Mouse (Mus musculus): ENCODE measurements around the gene A430033K04Rik. TPM values are rescaled to one million over a fixed set of nuclear protein-coding genes. Genes with fewer than 3 reads are reported as not detected.

Gene A430033K04Rik
- total RNA-seq (2015) (3.2 and 3.6 TPM in 2 replicates), total RNA-seq (2017) (5.8 and 6.4 TPM in 2 replicates)

DNA sequence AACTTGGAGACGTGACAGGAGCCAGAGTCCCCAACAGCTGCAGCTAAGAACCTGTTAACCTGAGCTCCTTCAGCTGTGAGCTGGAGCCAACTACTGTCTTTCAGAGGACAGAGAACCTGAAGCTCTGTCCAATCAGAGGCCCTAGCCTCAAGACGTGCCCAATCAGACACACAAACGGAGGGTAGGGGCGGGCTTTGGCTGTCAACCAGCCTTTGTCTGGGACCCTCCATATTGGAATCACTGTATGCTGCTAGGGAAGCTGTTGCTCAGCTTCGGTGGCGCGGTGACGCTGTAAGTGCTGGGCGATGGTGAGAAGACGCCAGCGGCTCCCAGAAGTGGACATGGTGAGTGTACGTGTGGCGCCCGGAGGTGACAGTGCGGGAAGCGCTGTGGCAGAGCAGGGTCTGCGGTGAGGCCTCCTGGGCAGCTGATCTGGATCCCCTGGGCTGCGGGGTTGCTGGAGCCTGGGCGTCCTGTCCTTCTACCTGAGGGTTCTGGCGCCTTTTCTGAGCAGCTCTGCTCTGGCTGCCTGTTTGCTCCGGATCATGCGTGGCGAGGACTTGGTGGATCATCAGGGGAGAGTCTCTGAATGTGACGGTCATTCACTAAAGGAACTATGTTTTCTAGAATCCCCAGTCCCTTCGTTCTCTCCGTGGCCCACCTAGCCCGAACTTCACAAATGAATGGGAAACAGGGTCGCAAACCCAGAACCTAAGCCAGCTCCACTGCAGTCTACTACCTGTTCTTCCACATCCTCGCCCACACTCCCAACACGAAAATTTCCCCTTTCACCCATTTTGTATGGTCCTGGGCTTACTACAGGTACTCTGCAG, at the start of gene A430033K04Rik:
Gene A430033K04Rik, plus strand, starts transcription at position 215 of the 833 bp plus-strand sequence.
- ATAC-seq (ENCODE audit: poor library complexity, severe bottlenecking): peak; percentile 82

DNA sequence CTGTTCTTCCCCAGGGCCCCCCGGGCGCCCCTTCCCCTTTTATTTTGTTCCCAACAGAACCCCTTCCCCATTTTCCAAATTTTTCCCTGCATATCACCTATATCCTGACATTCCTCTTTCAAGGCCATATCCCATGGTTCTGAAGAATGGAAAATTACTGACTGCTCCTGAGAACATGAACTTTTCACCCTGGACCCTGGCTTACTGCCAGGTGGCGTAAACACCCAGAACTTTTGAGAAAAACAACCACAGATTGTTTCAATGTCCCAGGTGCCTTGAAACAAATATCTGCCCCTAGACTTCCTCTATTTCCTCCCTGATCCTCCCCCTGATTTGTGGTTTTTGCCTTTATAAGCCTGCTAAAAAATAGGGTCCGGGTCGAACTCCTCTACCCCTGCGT, 35.3 kb upstream of the A430033K04Rik start:
- no peak for ATAC-seq (ENCODE audit: poor library complexity, severe bottlenecking)

DNA sequence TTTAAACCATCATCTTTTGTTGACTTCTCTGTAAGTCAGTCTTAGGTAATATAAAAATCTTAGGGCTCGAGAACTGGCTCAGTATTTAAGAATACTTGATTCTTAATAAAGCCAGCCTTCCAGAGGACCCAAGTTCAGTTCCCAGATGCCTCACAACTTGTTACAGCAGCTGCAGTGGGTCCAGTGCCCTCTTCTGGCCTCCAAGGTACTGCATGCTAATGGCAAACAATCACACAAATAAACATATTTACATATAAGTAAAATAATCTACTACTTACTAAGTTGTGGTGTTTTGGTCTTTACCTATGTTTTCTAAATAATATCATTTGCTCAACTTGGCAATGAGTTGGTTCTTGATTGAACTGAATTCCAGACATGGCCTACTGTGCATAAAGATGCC, 4.3 kb upstream of the A430033K04Rik start:
- ATAC-seq (ENCODE audit: poor library complexity, severe bottlenecking): no peak

DNA sequence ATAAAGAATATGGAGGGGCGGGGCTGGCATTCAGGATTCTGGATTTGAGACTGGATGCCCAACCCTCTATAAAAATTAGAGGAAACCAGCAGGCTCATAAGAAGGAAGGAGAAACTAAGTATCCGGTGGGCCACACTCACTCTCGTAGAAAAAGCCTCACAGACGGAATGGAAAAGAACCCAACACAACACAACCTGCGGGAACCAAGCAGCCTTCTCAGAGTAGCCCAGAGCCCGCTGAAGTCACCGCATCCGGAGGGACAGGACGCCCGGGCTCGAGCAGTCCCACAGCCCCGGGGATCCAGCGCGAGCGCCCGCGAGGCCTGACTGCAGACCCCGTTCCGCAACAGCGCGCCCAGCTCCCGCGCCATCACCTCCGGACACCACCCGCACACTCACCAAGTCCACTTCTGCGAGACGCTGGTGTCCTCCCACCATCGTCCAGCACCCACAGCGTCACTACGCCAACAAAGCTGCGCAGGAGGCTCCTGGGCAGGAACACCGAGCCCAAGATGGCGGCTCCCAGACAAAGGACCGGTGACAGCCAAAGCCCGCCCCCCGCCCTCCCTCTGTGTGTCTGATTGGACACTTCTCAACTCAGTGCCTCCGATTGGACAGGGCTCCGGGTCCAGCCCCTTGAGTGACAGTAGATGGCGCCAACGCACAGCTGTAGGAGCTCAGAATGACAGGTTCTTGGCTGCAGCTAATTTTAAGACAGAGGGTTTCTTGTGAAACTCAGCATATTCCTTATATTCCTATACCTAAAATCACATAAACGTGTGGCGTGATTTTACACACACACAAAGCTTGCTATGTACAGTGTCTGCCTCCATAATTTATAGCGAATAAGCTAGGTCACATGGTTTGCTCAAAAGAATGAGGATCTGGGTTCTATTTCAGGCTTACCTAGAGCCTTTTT, 3.2 kb upstream of the A430033K04Rik start, which contains the start of gene Zfp68:
Gene Zfp68, minus strand, starts transcription at position 551 of the 918 bp plus-strand sequence.
- peak; percentile 86 for ATAC-seq (ENCODE audit: poor library complexity, severe bottlenecking)

DNA sequence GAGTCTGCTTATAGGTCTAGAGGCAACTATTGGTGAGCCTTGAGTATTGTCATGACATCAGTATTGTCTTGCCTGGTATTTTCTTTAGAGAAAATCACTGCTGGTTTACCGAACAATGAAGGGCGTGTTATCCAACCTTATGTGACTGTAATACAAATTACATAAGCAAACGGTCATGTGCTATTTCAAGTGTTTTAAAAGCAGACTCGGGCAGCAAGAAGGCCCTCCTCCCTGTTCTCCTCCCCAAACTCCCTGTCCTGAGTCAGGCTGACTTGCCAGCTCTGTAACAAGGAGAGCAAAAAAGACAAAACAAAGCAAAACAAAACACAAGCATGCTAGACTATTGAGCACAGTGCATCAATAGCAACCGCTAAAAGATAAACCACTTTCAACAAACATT, 1.8 kb upstream of the A430033K04Rik start:
- no peak for ATAC-seq (ENCODE audit: poor library complexity, severe bottlenecking)

DNA sequence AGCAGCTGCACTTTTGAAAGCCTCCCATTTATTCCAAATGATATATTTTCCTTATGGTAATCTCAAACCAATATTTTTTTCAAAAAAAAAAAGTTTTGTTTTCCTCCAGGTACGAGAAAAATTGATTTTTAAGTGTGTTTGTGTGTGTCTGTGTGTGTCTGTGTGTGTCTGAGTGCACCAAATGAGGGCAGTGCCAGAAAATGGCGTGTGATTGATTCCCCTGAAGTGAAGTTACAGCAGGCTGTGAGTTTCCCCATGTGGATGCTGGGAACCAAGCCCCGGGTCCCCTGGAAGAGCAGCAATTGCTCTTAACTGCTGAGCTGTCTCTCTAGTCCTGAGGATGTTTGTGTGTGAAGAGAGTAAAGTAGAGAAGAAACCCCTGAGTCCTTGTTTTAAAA, 818 bp downstream of the A430033K04Rik start:
- no peak for ATAC-seq (ENCODE audit: poor library complexity, severe bottlenecking)

DNA sequence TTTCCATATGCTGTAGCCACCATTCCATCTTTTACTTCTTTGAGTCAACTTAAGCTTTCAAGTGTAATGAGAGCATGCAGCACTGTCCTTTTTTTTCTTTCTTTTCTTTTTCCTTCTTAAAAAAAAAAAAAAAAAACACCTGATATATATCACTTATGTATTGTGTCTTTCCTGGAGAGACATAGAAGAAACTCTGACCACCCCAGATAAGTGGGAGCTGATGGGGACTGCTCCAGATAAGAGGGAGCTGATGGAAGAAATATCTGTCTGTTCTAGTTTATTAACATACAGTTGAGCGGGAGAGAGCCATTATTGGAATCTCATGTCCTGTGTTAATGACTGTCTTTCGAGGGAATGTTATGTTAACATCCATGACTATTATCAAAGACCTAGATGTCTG, 13.8 kb downstream of the A430033K04Rik start:
- no peak for ATAC-seq (ENCODE audit: poor library complexity, severe bottlenecking)

DNA sequence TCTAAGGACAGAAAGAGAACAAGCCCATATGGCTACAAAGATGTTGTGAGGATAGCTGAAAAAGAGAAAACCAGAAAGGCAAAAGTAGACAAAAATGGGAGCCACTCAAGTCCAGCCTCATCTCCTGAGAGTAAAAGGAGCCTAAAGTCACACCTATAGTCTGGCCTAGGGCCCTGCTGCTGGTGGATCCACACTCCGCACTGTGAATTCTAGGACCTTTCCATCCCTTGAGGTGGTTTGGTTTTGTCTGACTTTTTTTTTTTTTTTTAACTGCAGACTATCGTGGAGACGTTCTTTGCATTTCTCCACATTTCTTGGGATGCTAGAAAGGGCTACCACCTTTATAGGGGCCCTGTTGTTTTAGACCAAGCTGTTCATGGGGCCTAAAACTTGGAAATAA, 18.4 kb downstream of the A430033K04Rik start:
- ATAC-seq (ENCODE audit: poor library complexity, severe bottlenecking): no peak

DNA sequence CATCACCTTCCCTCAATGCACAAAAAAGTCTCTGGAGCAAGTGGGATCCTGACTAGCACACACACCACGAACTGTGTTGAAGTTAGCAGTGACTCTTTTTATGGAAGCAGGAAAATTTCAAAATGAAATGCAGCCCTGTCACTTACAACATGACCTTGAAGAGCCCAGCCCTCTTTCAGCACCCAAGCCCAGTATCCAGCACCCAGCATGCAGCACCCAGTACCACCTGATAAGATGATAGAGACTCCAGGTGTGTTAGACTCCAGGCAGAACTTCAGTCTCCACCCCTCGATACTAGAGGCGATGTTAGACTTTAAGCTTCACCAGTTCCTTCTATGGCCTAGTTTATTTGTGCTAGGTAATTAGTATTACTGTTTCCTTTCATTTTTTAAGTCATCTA, 19.1 kb downstream of the A430033K04Rik start:
- no peak for ATAC-seq (ENCODE audit: poor library complexity, severe bottlenecking)

DNA sequence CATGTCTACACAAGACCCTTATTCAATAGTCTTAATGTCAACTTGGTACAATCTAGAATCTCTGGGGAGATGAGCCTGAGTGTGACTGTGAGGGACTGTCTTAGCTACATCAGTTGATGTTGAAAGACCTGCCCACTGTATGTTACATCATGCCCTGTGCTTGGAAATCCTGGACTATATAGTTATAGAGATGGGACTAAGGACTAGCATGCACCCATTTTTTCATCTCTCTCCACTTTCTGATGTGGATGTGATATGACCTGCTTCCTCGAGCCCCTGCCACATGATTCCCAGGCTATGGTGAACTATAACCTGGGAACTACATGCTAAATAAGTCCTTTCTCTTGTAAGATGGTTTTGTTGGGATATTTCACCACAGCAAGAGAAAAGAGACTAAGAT, 30.3 kb downstream of the A430033K04Rik start:
- no peak for ATAC-seq (ENCODE audit: poor library complexity, severe bottlenecking)

DNA sequence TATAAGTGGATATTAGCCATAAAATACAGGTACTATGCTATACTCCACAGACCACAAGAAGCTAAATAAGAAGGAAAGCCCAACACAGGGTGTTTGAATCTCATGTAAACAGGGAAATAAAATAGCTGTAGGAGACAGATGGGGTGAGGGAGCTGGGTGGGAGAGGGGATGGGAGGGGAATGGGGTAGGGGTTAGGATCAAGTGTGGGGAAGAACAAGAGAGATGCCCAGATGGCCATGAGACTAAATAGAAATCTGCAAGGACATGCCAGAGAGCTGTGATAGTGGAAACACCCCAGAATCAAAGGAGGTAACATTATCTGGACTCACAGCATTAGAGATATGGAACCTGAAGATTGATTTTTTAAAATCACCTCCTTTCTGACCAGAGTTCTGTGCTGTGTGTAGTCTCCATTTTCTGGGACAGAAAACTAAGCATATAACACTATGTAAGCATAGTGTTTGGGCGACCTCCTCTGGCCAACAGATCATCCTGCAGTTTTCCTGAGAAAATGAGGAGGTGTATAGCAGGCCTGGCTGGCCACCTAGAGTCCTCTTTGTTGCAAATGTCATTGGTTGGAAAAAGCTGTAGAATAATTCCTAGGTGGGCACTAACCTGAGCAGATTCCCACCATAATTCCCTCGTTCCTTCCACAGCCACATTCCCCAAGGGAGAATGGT, 34.0 kb downstream of the A430033K04Rik start:
- peak; percentile 73; the same call in 1 of the 2 replicates for ATAC-seq (ENCODE audit: poor library complexity, severe bottlenecking)

DNA sequence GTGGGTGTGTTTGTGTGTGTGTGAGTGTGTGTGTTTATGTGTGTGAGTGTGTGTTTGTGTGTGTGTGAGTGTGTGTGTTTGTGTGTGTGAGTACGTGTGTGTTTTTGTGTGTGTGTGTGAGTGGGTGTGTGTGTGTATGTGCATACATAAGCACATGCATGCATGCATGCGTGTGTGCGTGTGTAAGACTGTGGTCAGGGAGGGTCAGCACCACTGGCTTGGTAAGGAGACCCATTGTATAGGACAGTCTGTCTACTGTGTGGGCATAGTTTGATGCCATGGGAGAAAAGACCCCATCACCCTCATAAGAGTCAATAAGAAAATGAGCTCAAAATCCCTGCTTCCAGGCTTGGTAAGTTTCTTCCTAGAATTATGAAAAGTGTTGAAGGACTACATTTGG, 34.7 kb downstream of the A430033K04Rik start:
- no peak for ATAC-seq (ENCODE audit: poor library complexity, severe bottlenecking)

DNA sequence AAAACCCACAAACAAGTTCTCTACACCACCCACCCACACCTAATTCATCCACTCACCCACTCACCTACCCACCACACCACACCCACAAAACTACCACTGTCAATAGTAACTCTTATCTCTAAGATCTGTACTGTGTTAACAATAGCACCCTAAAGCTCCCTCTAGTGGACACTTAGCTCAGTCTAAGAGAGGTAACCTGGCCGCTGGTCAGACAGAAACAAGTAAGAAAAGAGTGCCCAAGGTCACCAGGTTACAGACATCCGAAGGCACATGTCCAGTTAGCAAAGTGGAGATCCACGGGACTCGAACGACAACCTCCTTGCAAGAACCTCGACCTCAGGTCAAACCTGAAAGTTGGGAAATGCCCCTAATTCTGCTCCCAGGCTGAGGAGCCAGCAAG, 35.2 kb downstream of the A430033K04Rik start:
- ATAC-seq (ENCODE audit: poor library complexity, severe bottlenecking): peak; percentile 79

DNA sequence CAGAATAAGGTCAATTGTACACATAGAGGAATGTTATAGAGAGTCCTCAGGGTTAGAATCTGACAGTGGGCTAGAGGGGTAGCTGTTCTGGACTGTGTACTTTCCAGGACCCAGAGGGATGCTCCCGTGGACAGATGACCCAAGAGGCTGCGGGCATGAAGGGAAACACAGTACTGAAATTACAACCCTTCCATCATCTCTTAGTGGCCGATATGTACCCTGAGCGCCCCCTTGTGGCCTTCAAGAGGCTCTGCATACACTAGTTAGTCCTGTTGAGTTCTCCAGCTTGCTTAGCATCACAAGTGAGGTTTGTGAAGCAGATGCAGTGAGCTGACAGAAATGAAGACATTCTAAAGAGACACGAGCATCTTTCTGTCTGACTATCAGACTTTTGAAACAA, 36.3 kb downstream of the A430033K04Rik start:
- ATAC-seq (ENCODE audit: poor library complexity, severe bottlenecking): peak; percentile 93

DNA sequence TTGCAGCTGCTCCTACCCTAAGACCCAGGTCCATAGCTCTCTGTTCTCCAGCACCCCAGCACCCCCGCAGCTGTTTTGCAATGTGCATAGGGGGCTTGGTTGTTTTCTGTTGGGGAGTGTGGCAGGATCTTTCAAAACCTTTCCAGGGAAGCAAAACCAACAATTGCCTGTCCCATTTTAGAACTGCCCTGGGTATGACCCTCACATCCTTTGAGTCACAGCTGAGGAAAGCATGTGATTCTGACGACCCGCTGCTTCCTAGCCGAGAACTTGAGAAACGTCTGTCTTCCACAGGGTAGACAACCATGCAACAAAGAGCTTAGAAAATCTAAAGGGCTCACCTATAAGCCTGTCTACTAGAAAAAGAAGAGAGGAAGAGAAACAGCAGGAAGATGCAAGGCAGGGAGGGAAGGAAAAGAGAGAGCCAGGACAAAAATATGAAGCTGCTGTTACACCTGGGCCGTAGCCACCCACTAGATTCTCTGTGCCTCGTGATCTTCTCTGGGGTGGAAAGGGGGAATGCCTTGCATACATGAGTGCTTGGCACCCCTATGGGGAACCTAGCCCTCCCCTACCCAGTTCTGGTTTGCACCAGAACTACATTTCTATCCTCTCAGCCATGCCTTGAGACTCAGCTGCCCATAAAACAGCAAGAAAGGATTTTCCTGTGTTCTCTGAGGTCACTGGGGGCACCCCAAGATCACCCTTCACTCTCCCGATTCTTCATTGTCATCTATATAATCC, 60.5 kb downstream of the A430033K04Rik start:
- ATAC-seq (ENCODE audit: poor library complexity, severe bottlenecking): peak; percentile 93

DNA sequence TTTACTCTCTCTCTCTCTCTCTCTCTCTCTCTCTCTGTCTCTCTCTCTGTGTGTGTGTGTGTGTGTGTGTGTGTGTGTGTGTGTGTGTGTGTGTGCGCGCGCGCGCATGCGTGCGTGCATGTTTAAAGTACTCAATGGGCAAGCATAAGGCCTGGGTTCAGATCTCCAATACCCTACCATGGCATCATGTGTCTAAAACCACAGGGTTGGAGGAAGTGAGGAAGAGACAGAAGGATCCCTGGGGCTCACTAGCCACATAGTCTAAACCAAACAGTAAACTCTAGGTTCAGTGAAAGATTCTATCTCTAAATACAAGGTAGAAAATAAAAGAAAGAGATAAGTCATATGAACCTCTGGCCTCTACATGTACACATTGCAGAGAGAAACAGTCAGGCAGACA, 61.2 kb downstream of the A430033K04Rik start:
- ATAC-seq (ENCODE audit: poor library complexity, severe bottlenecking): peak; percentile 66

DNA sequence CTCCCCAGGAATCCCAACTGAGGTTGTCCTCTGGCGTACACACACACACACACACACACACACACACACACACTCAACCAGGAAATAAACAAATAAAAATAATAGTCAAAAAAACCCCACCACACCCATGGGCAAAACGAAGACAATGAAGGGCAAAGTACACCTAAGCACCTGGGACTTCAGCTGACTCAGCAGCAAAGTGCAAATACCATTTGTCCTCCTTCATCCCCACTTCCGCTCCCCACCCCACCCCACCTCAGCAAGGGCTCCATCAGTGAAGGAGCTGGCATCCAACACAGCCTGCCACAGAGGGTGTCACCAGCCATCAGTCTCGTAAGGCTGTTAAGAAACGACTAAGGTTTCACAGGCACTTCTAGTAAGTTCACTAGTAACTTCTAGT, 64.8 kb downstream of the A430033K04Rik start:
- no peak; the same call in 1 of the 2 replicates for ATAC-seq (ENCODE audit: poor library complexity, severe bottlenecking)

DNA sequence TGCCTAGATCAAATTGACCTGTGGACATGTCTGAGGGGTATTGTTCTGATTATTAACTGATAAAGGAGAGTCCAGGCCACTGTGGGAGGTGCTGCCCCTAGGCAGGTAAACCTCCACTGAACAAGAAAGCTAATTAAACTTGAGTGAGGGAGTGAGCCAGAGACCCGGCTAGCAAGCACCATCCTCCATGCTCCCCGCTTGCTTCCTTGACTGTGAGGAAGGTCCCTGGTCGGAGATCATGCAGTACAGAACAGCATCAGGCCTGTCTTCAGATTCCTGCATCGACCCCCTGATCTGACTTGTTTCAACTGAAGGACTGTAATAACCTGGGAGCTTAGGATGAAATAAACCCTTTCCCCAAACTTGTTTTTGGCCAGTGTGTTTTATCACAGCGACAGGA, 66.6 kb downstream of the A430033K04Rik start:
- no peak for ATAC-seq (ENCODE audit: poor library complexity, severe bottlenecking)

DNA sequence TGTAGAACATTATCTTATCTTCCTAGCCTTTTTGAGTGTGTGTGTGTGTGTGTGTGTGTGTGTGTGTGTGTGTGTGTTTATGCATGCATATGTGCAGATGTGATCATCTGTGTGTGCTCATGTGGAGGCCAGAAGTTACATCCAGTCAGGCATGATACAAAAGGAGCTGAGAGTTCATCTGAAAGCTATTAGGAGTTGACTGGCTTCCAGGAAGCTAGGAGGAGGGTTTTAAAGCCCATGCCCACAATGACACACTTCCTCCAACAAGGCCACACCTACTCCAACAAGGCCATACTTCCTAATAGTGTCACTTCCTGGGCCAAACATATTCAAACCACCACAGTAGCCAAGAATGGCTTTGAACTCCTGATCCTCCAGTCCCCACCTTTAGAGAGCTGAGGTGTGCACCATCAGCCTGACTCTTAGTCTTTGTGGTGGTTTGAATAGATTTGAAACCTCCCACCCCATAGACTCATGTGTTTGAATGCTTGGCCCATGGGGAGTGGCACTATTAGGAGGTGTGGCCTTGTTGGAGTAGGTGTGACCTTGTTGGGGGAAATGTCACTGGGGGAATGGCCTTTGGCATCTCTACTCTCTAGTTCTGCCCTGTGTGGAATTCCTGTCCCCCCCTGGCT, 70.4 kb downstream of the A430033K04Rik start:
- no peak for ATAC-seq (ENCODE audit: poor library complexity, severe bottlenecking)

DNA sequence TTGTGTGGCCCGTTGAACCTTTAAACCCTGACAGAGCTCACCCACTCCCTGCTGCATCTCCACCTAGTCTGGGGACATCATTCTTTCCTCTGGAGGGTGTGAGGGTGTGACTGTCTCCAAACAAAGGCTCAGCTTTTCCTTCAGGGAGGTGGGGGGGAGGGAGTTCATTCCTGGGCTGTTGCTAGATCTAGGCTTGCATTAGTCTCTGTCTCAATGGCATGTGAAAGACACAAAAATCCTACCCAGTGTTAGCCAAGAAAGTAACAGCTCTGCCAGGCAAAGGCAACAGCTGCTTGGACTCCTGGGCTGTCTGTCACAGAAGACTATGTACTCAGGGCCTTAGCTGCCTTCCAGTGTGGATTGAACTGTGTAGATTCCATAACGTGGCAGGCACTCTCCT, 71.4 kb downstream of the A430033K04Rik start:
- 0 out of 2 replicates have a peak, but pooled peaks have one; percentile 11 for ATAC-seq (ENCODE audit: poor library complexity, severe bottlenecking)
